Mouse (Mus musculus) lung, adult 2 months (tissue): Measurements from ENCODE around the gene Rnf180.

Source experiments
- CTCF ChIP-seq: fragments of 200-500 bp; IDR thresholded peaks from 2 replicates; pipeline ENCODE4 v1.5.1; 2011; ENCODE audit warnings: mild to moderate bottlenecking, low read length, control low read depth; ENCODE audit not compliant: insufficient read depth
- POLR2A ChIP-seq: fragments of 200-500 bp; IDR thresholded peaks from 2 replicates; pipeline ENCODE4 v1.6.1; 2011; ENCODE audit warnings: low read depth, mild to moderate bottlenecking, control low read depth, low read length, borderline replicate concordance; ENCODE audit errors: extremely low read depth

DNA sequence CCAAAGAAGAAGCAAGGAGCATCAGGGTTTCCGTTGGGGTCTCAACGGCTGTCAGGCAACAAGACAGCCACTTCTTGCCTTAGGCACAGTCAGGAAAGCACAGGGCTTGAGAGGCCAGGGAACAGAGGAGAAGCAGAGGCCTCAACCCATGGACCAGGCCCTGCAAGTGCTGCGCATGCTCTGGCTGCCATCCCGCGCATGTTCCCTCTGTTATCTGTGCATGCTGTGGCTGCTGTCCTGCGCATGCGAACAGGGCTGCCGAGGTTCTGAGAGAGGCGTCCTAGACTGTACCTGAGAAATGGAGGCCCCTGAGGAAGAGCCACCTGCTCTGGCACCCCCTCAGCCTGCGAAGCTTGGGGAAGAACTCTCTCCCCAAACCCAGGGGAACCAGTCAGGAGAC is 212.8 kb downstream of the Rnf180 start, which contains the start of gene 4933425L06Rik:
- TF ChIP-seq CTCF (no peak), POLR2A (no peak)
